Mouse (Mus musculus): ENCODE results near the gene Plcg2. TPM values are rescaled to one million over a fixed set of nuclear protein-coding genes. Genes with fewer than 3 reads are reported as not detected.

The Plcg2 gene
- polyA plus RNA-seq, 1 experiment, result 3.2 TPM

GRCm38 (mm10) chr8:117467466-117467865, 30.6 kb upstream of the Plcg2 start:
- TF ChIP-seq CTCF (IDR thresholded peaks at IDR 0.05; ENCODE audit: borderline replicate concordance, insufficient read depth, low read length) (no peak), POLR2A (IDR thresholded peaks at IDR 0.05; ENCODE audit: low read depth, low read length) (no peak)
- Histone ChIP-seq H3K4me3 (ENCODE audit: insufficient read depth, low read length) (no peak overlapping the region), H3K4me1 (ENCODE audit: control insufficient read depth, insufficient read depth, low read length) (no peaks in the 10 kb centered on the region), H3K27ac (ENCODE audit: insufficient read depth, low read length) (no peak overlapping the region)

GRCm38 (mm10) chr8:117469431-117470341, 28.4 kb upstream of the Plcg2 start:
- Histone ChIP-seq H3K27ac (ENCODE audit: insufficient read depth, low read length) (no peak overlapping the region), H3K4me3 (ENCODE audit: insufficient read depth, low read length) (no peak overlapping the region), H3K4me1 (ENCODE audit: control insufficient read depth, insufficient read depth, low read length) (no peaks in the 10 kb centered on the region)
- TF ChIP-seq POLR2A (IDR thresholded peaks at IDR 0.05; ENCODE audit: low read depth, low read length), result no peak
- no peak for TF ChIP-seq CTCF (IDR thresholded peaks at IDR 0.05; ENCODE audit: borderline replicate concordance, insufficient read depth, low read length)

- Histone ChIP-seq H3K4me1 (ENCODE audit: control insufficient read depth, insufficient read depth, low read length) (no peaks in the 10 kb centered on the region), H3K27ac (ENCODE audit: insufficient read depth, low read length) (no peak overlapping the region), H3K4me3 (ENCODE audit: insufficient read depth, low read length) (no peak overlapping the region)
- TF ChIP-seq CTCF (IDR thresholded peaks at IDR 0.05; ENCODE audit: borderline replicate concordance, insufficient read depth, low read length) (no peak), POLR2A (IDR thresholded peaks at IDR 0.05; ENCODE audit: low read depth, low read length) (no peak)
Observed at GRCm38 (mm10) chr8:117470342-117470781, 27.7 kb upstream of the Plcg2 start.

GRCm38 (mm10) chr8:117471174-117471573, 26.9 kb upstream of the Plcg2 start:
- Histone ChIP-seq H3K4me3 (ENCODE audit: insufficient read depth, low read length) (no peak overlapping the region), H3K27ac (ENCODE audit: insufficient read depth, low read length) (no peak overlapping the region)
- TF ChIP-seq POLR2A (IDR thresholded peaks at IDR 0.05; ENCODE audit: low read depth, low read length) (no peak), CTCF (IDR thresholded peaks at IDR 0.05; ENCODE audit: borderline replicate concordance, insufficient read depth, low read length) (peak; percentile 78; the same call in 1 of the 2 replicates)

GRCm38 (mm10) chr8:117471655-117472054, 26.4 kb upstream of the Plcg2 start:
- H3K27ac ChIP-seq (ENCODE audit: insufficient read depth, low read length), result no peak overlapping the region

More at GRCm38 (mm10) chr8:117471174-117471573, 26.9 kb upstream of the Plcg2 start:
- H3K4me1 ChIP-seq (ENCODE audit: control insufficient read depth, insufficient read depth, low read length), result no peaks in the 10 kb centered on the region

GRCm38 (mm10) chr8:117472332-117472731, 25.8 kb upstream of the Plcg2 start:
- no peak overlapping the region for H3K27ac ChIP-seq (ENCODE audit: insufficient read depth, low read length)
- H3K4me1 ChIP-seq (ENCODE audit: control insufficient read depth, insufficient read depth, low read length), result no peaks in the 10 kb centered on the region
- no peak overlapping the region for H3K4me3 ChIP-seq (ENCODE audit: insufficient read depth, low read length)
- TF ChIP-seq CTCF (IDR thresholded peaks at IDR 0.05; ENCODE audit: borderline replicate concordance, insufficient read depth, low read length) (no peak), POLR2A (IDR thresholded peaks at IDR 0.05; ENCODE audit: low read depth, low read length) (no peak)

More at GRCm38 (mm10) chr8:117471655-117472054, 26.4 kb upstream of the Plcg2 start:
- H3K4me3 ChIP-seq (ENCODE audit: insufficient read depth, low read length), result no peak overlapping the region
- no peak for TF ChIP-seq CTCF (IDR thresholded peaks at IDR 0.05; ENCODE audit: borderline replicate concordance, insufficient read depth, low read length)
- TF ChIP-seq POLR2A (IDR thresholded peaks at IDR 0.05; ENCODE audit: low read depth, low read length), result no peak
- H3K4me1 ChIP-seq (ENCODE audit: control insufficient read depth, insufficient read depth, low read length), result no peaks in the 10 kb centered on the region

- no peak overlapping the region for H3K4me3 ChIP-seq (ENCODE audit: insufficient read depth, low read length)
- TF ChIP-seq CTCF (IDR thresholded peaks at IDR 0.05; ENCODE audit: borderline replicate concordance, insufficient read depth, low read length) (peak; percentile 87), POLR2A (IDR thresholded peaks at IDR 0.05; ENCODE audit: low read depth, low read length) (no peak)
- H3K27ac ChIP-seq (ENCODE audit: insufficient read depth, low read length), result no peak overlapping the region
- H3K4me1 ChIP-seq (ENCODE audit: control insufficient read depth, insufficient read depth, low read length), result no peaks in the 10 kb centered on the region
Observed at GRCm38 (mm10) chr8:117474944-117475343, 23.1 kb upstream of the Plcg2 start.

GRCm38 (mm10) chr8:117475819-117476218, 22.3 kb upstream of the Plcg2 start:
- Histone ChIP-seq H3K4me3 (ENCODE audit: insufficient read depth, low read length) (no peak overlapping the region), H3K4me1 (ENCODE audit: control insufficient read depth, insufficient read depth, low read length) (no peaks in the 10 kb centered on the region), H3K27ac (ENCODE audit: insufficient read depth, low read length) (no peak overlapping the region)
- TF ChIP-seq CTCF (IDR thresholded peaks at IDR 0.05; ENCODE audit: borderline replicate concordance, insufficient read depth, low read length), result no peak
- TF ChIP-seq POLR2A (IDR thresholded peaks at IDR 0.05; ENCODE audit: low read depth, low read length), result no peak

GRCm38 (mm10) chr8:117478082-117478481, 20.0 kb upstream of the Plcg2 start:
- Histone ChIP-seq H3K4me3 (ENCODE audit: insufficient read depth, low read length) (no peak overlapping the region), H3K27ac (ENCODE audit: insufficient read depth, low read length) (no peak overlapping the region), H3K4me1 (ENCODE audit: control insufficient read depth, insufficient read depth, low read length) (no peaks in the 10 kb centered on the region)
- no peak for TF ChIP-seq CTCF (IDR thresholded peaks at IDR 0.05; ENCODE audit: borderline replicate concordance, insufficient read depth, low read length)
- no peak for TF ChIP-seq POLR2A (IDR thresholded peaks at IDR 0.05; ENCODE audit: low read depth, low read length)

GRCm38 (mm10) chr8:117479996-117480395, 18.1 kb upstream of the Plcg2 start:
- H3K27ac ChIP-seq (ENCODE audit: insufficient read depth, low read length), result no peak overlapping the region
- TF ChIP-seq CTCF (IDR thresholded peaks at IDR 0.05; ENCODE audit: borderline replicate concordance, insufficient read depth, low read length) (no peak), POLR2A (IDR thresholded peaks at IDR 0.05; ENCODE audit: low read depth, low read length) (no peak)
- H3K4me3 ChIP-seq (ENCODE audit: insufficient read depth, low read length), result no peak overlapping the region
- H3K4me1 ChIP-seq (ENCODE audit: control insufficient read depth, insufficient read depth, low read length), result no peaks in the 10 kb centered on the region
